Mouse (Mus musculus) megakaryocyte, embryonic 14.5 days (primary cell): ENCODE measurements at regions not wholly inside any gene's neighbourhood (a gene's known extent, or its start where the extent isn't known, plus 50 kb on each side); places are given as distances from the start of the nearest gene placed in this dataset.
A peak's percentile ranks its signal among the peaks of the same experiment; 100 is the strongest.

Source experiments
- H3K27me3 ChIP-seq: replicated peaks from 2 replicates; pipeline ENCODE3; 2012; ENCODE audit warnings: inconsistent platforms
- H3K36me3 ChIP-seq: replicated peaks from 2 replicates; pipeline ENCODE3; 2012; ENCODE audit warnings: low read length, inconsistent platforms, mixed read lengths
- H3K4me1 ChIP-seq: 2 replicates; pipeline ENCODE4 v1.6.1; 2012; ENCODE audit warnings: inconsistent platforms
- H3K4me3 ChIP-seq: replicated peaks from 2 replicates; pipeline ENCODE3; 2012; ENCODE audit warnings: moderate library complexity, mild to moderate bottlenecking, inconsistent platforms
- H3K9me3 ChIP-seq: 2 replicates; pipeline ENCODE4 v1.6.1; 2012; ENCODE audit warnings: inconsistent platforms
- FLI1 ChIP-seq: IDR thresholded peaks from 2 replicates; pipeline ENCODE4 v1.6.1; 2012; ENCODE audit warnings: low read length, inconsistent platforms, mixed read lengths
- GATA1 ChIP-seq: IDR thresholded peaks from 3 replicates; pipeline ENCODE4 v1.6.1; 2012; ENCODE audit warnings: mixed read lengths, low read length, inconsistent platforms, borderline replicate concordance

DNA sequence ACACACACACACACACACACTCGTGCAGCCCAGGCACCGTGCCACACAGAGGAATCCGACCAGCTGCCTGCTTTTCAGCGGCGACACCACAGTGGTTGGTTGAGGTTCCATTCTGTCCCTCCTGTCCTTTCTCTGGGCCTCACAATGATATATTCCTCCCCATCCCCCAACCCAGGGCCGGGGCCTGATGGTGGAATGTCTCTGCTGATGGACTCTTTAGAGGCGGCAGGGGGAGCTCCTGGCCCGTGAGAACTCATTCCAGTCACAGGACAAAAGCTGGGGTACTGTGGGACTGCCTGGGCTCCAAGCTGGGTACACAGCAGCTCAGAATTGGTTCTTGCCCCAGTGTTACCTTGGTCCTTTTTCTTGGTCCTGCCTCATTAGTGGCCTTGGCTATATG lies 78.1 kb downstream of the Tpra1 start:
- H3K36me3 ChIP-seq: no peaks in the 10 kb centered on the region
- peaks cover 8% of the 10 kb centered on the region; the same call in 1 of the 2 replicates for H3K4me1 ChIP-seq
- no peak for TF ChIP-seq FLI1
- no peak for TF ChIP-seq GATA1
- H3K9me3 ChIP-seq: no peaks in the 10 kb centered on the region
- H3K27me3 ChIP-seq: peaks cover 79% of the 10 kb centered on the region
- no peak overlapping the region for H3K4me3 ChIP-seq

GRCm38 (mm10) chr6:88981544-88981943 lies 79.5 kb downstream of the Tpra1 start:
- no peaks in the 10 kb centered on the region for H3K36me3 ChIP-seq
- TF ChIP-seq FLI1: no peak
- no peak overlapping the region for H3K4me3 ChIP-seq
- H3K27me3 ChIP-seq: peaks cover 80% of the 10 kb centered on the region
- H3K4me1 ChIP-seq: peaks cover 8% of the 10 kb centered on the region; the same call in 1 of the 2 replicates
- no peaks in the 10 kb centered on the region for H3K9me3 ChIP-seq

GRCm38 (mm10) chr6:88984170-88984569 lies 82.1 kb downstream of the Tpra1 start:
- H3K27me3 ChIP-seq: peaks cover 72% of the 10 kb centered on the region
- H3K9me3 ChIP-seq: 0 out of 2 replicates have a peak, but pooled peaks cover 3% of the 10 kb centered on the region
- TF ChIP-seq GATA1 (no peak), FLI1 (no peak)
- no peaks in the 10 kb centered on the region for H3K36me3 ChIP-seq
- H3K4me3 ChIP-seq: no peak overlapping the region
- peaks cover 7% of the 10 kb centered on the region; the same call in 1 of the 2 replicates for H3K4me1 ChIP-seq

GRCm38 (mm10) chr6:88984863-88985262 lies 82.8 kb downstream of the Tpra1 start:
- TF ChIP-seq GATA1: no peak
- no peak for TF ChIP-seq FLI1
- Histone ChIP-seq H3K4me3 (peak overlapping the region; percentile 6), H3K27me3 (peaks cover 67% of the 10 kb centered on the region), H3K36me3 (no peaks in the 10 kb centered on the region), H3K4me1 (peaks cover 7% of the 10 kb centered on the region; the same call in 1 of the 2 replicates), H3K9me3 (0 out of 2 replicates have a peak, but pooled peaks cover 3% of the 10 kb centered on the region)

DNA sequence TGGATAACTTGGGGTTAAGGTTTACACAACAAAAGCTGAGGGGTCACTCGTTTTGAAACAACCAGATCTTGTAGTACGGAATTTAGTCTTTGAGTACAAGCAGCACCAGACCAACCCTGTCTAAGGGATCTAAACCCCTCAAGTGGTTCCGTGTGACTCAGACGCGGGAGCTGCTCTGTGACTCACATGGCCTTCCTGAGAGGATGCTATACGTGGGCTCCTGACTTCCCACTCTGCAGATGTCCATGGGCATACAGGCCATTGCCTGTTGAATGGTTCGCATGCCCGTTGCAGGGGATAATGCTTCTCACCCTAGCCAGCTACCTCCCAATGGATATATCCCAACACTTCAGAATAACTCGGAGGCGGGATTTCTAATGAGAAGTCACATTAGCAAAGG lies 86.5 kb downstream of the Tpra1 start:
- H3K27me3 ChIP-seq: peaks cover 54% of the 10 kb centered on the region
- peaks cover 7% of the 10 kb centered on the region; the same call in 1 of the 2 replicates for H3K4me1 ChIP-seq
- 0 out of 2 replicates have a peak, but pooled peaks cover 3% of the 10 kb centered on the region for H3K9me3 ChIP-seq
- H3K4me3 ChIP-seq: no peak overlapping the region
- TF ChIP-seq GATA1: no peak
- no peak for TF ChIP-seq FLI1
- H3K36me3 ChIP-seq: no peaks in the 10 kb centered on the region

DNA sequence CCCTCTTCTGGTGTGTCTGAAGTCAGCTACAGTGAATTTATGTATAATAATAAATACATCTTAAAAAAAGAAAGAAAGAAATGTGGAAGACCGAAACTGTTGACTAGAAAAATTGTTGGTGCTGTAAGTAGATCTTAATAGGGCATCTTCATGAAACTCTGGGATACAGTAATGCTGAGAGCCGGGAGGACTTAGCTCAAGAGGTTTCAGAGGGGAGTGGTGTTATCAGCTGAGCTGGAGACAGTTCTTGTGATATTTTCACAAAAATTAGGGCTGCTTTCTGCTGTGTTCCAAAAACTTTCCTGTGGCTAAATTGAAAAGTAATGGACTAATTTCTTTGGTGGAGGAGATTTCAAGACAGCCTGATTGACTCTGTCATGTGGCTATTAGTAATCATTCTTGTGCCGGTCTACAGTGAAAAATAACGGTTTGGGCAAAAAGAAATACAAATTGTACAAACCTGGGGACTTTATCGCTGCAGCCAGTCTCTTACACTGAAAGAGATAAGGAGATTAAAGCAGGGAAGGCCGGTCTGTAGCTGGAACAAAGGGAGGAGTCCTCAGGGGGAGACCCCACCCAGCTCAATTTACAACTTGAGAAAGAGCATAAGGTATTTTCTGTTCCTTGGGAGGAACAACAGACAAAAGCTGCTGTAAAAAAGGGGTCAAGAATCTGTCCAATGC lies 87.7 kb downstream of the Tpra1 start:
- Histone ChIP-seq H3K9me3 (0 out of 2 replicates have a peak, but pooled peaks cover 3% of the 10 kb centered on the region), H3K4me3 (no peak overlapping the region), H3K4me1 (peaks cover 5% of the 10 kb centered on the region; the same call in 1 of the 2 replicates), H3K36me3 (no peaks in the 10 kb centered on the region), H3K27me3 (peaks cover 55% of the 10 kb centered on the region)
- TF ChIP-seq FLI1 (no peak), GATA1 (no peak)

DNA sequence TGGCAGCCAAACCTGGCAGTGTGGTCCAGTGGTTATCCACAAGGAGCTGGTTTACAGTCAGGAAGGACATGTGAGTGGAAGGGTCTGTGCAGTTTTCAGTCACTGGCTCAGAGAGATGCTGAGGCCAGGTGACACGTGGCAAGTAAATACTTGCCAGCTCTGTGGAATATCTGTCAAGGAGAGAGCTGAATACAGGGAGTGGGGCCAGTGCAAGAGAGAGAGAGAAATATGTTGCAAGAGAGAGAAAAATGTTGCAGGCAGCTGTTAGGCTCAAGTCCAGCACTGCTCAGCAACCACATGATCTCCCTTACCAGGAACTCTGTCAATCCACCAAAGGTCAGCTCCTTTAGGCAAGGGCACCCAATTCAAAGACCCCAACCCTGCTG lies 88.2 kb downstream of the Tpra1 start:
- Histone ChIP-seq H3K36me3 (no peaks in the 10 kb centered on the region), H3K27me3 (peaks cover 50% of the 10 kb centered on the region), H3K4me3 (no peak overlapping the region), H3K9me3 (0 out of 2 replicates have a peak, but pooled peaks cover 3% of the 10 kb centered on the region), H3K4me1 (peaks cover under 1% of the 10 kb centered on the region; the same call in 1 of the 2 replicates)
- no peak for TF ChIP-seq FLI1
- TF ChIP-seq GATA1: no peak

DNA sequence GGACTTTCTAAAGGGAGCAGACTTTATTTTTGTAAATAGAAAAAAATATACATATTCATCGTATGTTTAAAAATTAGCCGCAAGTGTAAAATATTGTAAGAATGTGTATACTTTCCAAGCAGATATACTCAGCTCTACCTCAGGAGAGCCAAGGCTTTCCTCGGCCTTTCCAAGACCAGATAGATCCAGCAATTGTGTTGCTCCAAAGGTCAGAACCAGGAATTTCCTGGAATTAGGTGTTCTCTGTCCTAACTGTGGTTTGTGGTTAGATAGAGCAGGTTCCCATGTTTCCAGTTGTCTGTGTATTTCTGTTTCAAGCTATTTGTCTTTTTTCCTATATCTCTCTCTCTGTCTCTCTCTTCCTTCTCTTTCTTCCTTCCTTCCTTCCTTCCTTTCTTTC lies 93.0 kb downstream of the Tpra1 start:
- Histone ChIP-seq H3K9me3 (peaks cover 6% of the 10 kb centered on the region), H3K4me1 (no peaks in the 10 kb centered on the region), H3K27me3 (peaks cover 34% of the 10 kb centered on the region), H3K4me3 (no peak overlapping the region), H3K36me3 (no peaks in the 10 kb centered on the region)
- no peak for TF ChIP-seq FLI1
- TF ChIP-seq GATA1: no peak

DNA sequence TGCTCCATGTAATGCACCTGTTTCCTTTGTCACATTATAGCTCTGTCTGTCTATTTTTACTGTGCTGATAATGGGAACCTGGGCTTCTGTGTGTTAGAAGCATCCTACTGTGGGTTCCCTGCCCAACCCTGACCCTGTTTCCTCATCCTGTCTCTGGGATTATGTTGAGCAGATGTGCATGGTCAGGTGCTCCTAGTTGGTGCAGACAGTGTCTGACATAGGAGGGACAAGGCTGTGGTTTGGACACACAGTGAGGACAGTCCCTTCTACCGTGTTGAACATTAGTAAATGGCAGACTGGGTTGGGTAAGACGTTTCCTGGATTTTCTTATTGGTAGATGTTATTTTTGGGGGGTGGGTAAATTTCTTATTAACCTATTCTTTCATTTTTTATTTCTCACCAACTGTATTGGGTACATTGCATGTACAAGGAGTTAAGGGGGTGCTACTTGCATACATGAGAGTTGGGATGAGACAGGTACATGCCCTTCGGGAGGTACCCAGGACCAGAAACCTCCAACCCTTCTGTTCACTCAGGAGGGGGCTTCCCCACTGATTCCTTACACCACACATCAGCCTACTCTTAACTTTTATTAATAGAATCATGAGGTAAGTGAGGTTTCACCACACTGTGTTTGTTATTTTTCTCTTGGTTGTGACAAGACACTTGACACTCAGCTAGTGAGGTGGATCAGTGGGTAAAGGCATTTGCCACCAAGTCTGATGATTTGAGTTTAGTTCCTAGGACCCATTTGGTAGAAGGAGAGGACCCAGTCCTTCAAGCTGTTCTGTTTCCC lies 97.1 kb downstream of the Tpra1 start:
- no peak for TF ChIP-seq GATA1
- no peak for TF ChIP-seq FLI1
- H3K4me3 ChIP-seq: no peak overlapping the region
- H3K36me3 ChIP-seq: no peaks in the 10 kb centered on the region
- H3K27me3 ChIP-seq: peaks cover 35% of the 10 kb centered on the region
- H3K4me1 ChIP-seq: peaks cover 9% of the 10 kb centered on the region
- peaks cover 7% of the 10 kb centered on the region for H3K9me3 ChIP-seq

GRCm38 (mm10) chr6:89000359-89000758 lies 98.3 kb downstream of the Tpra1 start:
- Histone ChIP-seq H3K9me3 (peaks cover 10% of the 10 kb centered on the region), H3K27me3 (peaks cover 34% of the 10 kb centered on the region), H3K4me3 (no peak overlapping the region), H3K4me1 (peaks cover 9% of the 10 kb centered on the region), H3K36me3 (no peaks in the 10 kb centered on the region)
- TF ChIP-seq FLI1: no peak
- no peak for TF ChIP-seq GATA1
